Mouse (Mus musculus): ENCODE measurements at regions not wholly inside any gene's neighbourhood (a gene's known extent, or its start where the extent isn't known, plus 50 kb on each side); places are given as distances from the start of the nearest gene placed in this dataset.

DNA sequence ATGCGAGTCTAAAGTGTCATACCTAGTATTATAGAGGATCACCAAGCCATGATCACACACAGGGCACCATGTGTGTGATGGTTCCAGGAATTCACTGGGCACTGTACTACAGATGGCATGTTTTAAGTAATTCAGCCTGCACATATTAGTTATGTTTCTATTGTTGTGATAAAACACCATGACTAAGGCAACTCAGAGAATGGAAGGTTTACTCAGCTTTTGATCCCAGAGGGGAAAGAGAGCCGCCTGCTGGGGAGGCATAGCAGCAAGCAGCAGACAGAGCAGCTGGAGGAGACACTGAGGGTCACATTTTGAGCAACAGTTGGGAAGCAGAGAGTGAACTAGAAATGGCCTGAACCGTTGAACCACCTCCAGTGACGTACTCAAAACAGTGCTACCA, 88.2 kb upstream of the Ctbp2 start:
- TF ChIP-seq CTCF (IDR thresholded peaks at IDR 0.05; ENCODE audit: control insufficient read depth, insufficient read depth, low read length), result no peak
- TF ChIP-seq POLR2A (IDR thresholded peaks at IDR 0.05; ENCODE audit: borderline replicate concordance, control insufficient read depth, low read depth, low read length), result no peak

Data from bone marrow, adult 2 months (tissue).